Mouse (Mus musculus): ENCODE data around the gene Tbata. TPM values are rescaled to one million over a fixed set of nuclear protein-coding genes. Genes with fewer than 3 reads are reported as not detected.

The Tbata gene
- polyA plus RNA-seq (2015; fragmentation: Nextera tagmentation; extraction: Ambion mirVana), result not detected in 2 replicates

- H3K4me1 ChIP-seq (ENCODE audit: control insufficient read depth, low read depth, low read length), result no peaks in the 10 kb centered on the region
- no peak for ATAC-seq (ENCODE audit: low read depth)
- H3K9me3 ChIP-seq (replicated peaks; ENCODE audit: control insufficient read depth, low read length), result no peaks in the 10 kb centered on the region
- no peak within 1 kb of the TSS for H3K4me2 ChIP-seq (ENCODE audit: low read depth, low read length)
- no peaks in the 10 kb centered on the region for H3K36me3 ChIP-seq (ENCODE audit: control insufficient read depth, insufficient read depth)
- H3K9ac ChIP-seq (ENCODE audit: low read depth, low read length), result no peak within 1 kb of the TSS
- H3K27ac ChIP-seq (ENCODE audit: low read length), result no peak within 1 kb of the TSS
- H3K27me3 ChIP-seq (ENCODE audit: control insufficient read depth, insufficient read depth, low read depth, low read length), result peaks cover 11% of the 10 kb centered on the region
- WGBS (ENCODE audit: insufficient replicate concordance), result 39% methylated on average over 3 of the region's 3 CpGs
- H3K4me3 ChIP-seq (ENCODE audit: low read depth, low read length), result no peak within 1 kb of the TSS
Measured at GRCm38 (mm10) chr10:61171654-61172053, at the start of gene Tbata. TSS of gene Tbata (plus strand) at chr10:61171954.

- peak; percentile 96 for ATAC-seq (ENCODE audit: low read depth)
- H3K27ac ChIP-seq (ENCODE audit: low read length), result peak overlapping the region; percentile 95
- peaks cover 31% of the 10 kb centered on the region for H3K4me1 ChIP-seq (ENCODE audit: control insufficient read depth, low read depth, low read length)
- H3K27me3 ChIP-seq (ENCODE audit: control insufficient read depth, insufficient read depth, low read depth, low read length), result no peaks in the 10 kb centered on the region
- peak overlapping the region; percentile 54 for H3K4me2 ChIP-seq (ENCODE audit: low read depth, low read length)
- WGBS (ENCODE audit: insufficient replicate concordance), result 36% methylated on average over 3 of the region's 3 CpGs
- H3K9ac ChIP-seq (ENCODE audit: low read depth, low read length), result peak overlapping the region; percentile 41
- peak overlapping the region; percentile 30 for H3K4me3 ChIP-seq (ENCODE audit: low read depth, low read length)
- H3K9me3 ChIP-seq (replicated peaks; ENCODE audit: control insufficient read depth, low read length), result no peaks in the 10 kb centered on the region
- 0 out of 2 replicates have a peak, but pooled peaks cover 3% of the 10 kb centered on the region for H3K36me3 ChIP-seq (ENCODE audit: control insufficient read depth, insufficient read depth)
Measured at GRCm38 (mm10) chr10:61123276-61123913, 48.4 kb upstream of the Tbata start.

GRCm38 (mm10) chr10:61124462-61124861 lies 47.3 kb upstream of the Tbata start:
- Histone ChIP-seq H3K36me3 (ENCODE audit: control insufficient read depth, insufficient read depth) (0 out of 2 replicates have a peak, but pooled peaks cover 3% of the 10 kb centered on the region), H3K27me3 (ENCODE audit: control insufficient read depth, insufficient read depth, low read depth, low read length) (no peaks in the 10 kb centered on the region), H3K27ac (ENCODE audit: low read length) (peak overlapping the region; percentile 95), H3K4me2 (ENCODE audit: low read depth, low read length) (peak overlapping the region; percentile 54), H3K9ac (ENCODE audit: low read depth, low read length) (peak overlapping the region; percentile 36; the same call in 1 of the 2 replicates), H3K4me1 (ENCODE audit: control insufficient read depth, low read depth, low read length) (peaks cover 38% of the 10 kb centered on the region), H3K9me3 (replicated peaks; ENCODE audit: control insufficient read depth, low read length) (no peaks in the 10 kb centered on the region), H3K4me3 (ENCODE audit: low read depth, low read length) (peak overlapping the region; percentile 11; the same call in 1 of the 2 replicates)
- peak; percentile 11; the same call in 1 of the 2 replicates for ATAC-seq (ENCODE audit: low read depth)
- WGBS (ENCODE audit: insufficient replicate concordance), result 39% methylated on average over 2 of the region's 2 CpGs

GRCm38 (mm10) chr10:61128701-61129365 lies 42.9 kb upstream of the Tbata start:
- no peaks in the 10 kb centered on the region for H3K9me3 ChIP-seq (replicated peaks; ENCODE audit: control insufficient read depth, low read length)
- H3K27me3 ChIP-seq (ENCODE audit: control insufficient read depth, insufficient read depth, low read depth, low read length), result no peaks in the 10 kb centered on the region
- H3K4me3 ChIP-seq (ENCODE audit: low read depth, low read length), result no peak overlapping the region
- peaks cover 22% of the 10 kb centered on the region for H3K4me1 ChIP-seq (ENCODE audit: control insufficient read depth, low read depth, low read length)
- H3K4me2 ChIP-seq (ENCODE audit: low read depth, low read length), result no peak overlapping the region
- 0 out of 2 replicates have a peak, but pooled peaks cover 3% of the 10 kb centered on the region for H3K36me3 ChIP-seq (ENCODE audit: control insufficient read depth, insufficient read depth)
- H3K27ac ChIP-seq (ENCODE audit: low read length), result peak overlapping the region; percentile 48
- H3K9ac ChIP-seq (ENCODE audit: low read depth, low read length), result peak overlapping the region; percentile 3; the same call in 1 of the 2 replicates
- WGBS (ENCODE audit: insufficient replicate concordance), result 36% methylated on average over 1 of the region's 1 CpGs
- ATAC-seq (ENCODE audit: low read depth), result peak; percentile 54; the same call in 1 of the 2 replicates

GRCm38 (mm10) chr10:61130959-61131358 lies 40.8 kb upstream of the Tbata start:
- no peaks in the 10 kb centered on the region for H3K9me3 ChIP-seq (replicated peaks; ENCODE audit: control insufficient read depth, low read length)
- 0 out of 2 replicates have a peak, but pooled peaks cover 3% of the 10 kb centered on the region for H3K36me3 ChIP-seq (ENCODE audit: control insufficient read depth, insufficient read depth)
- H3K9ac ChIP-seq (ENCODE audit: low read depth, low read length), result no peak overlapping the region
- H3K27me3 ChIP-seq (ENCODE audit: control insufficient read depth, insufficient read depth, low read depth, low read length), result no peaks in the 10 kb centered on the region
- H3K4me2 ChIP-seq (ENCODE audit: low read depth, low read length), result no peak overlapping the region
- H3K4me1 ChIP-seq (ENCODE audit: control insufficient read depth, low read depth, low read length), result peaks cover 15% of the 10 kb centered on the region
- no peak for ATAC-seq (ENCODE audit: low read depth)
- WGBS (ENCODE audit: insufficient replicate concordance), result 74% methylated on average over 3 of the region's 3 CpGs
- H3K27ac ChIP-seq (ENCODE audit: low read length), result no peak overlapping the region
- no peak overlapping the region for H3K4me3 ChIP-seq (ENCODE audit: low read depth, low read length)

- ATAC-seq (ENCODE audit: low read depth), result no peak
- Histone ChIP-seq H3K9me3 (replicated peaks; ENCODE audit: control insufficient read depth, low read length) (no peaks in the 10 kb centered on the region), H3K4me2 (ENCODE audit: low read depth, low read length) (no peak overlapping the region), H3K4me3 (ENCODE audit: low read depth, low read length) (no peak overlapping the region), H3K36me3 (ENCODE audit: control insufficient read depth, insufficient read depth) (no peaks in the 10 kb centered on the region), H3K27me3 (ENCODE audit: control insufficient read depth, insufficient read depth, low read depth, low read length) (no peaks in the 10 kb centered on the region), H3K9ac (ENCODE audit: low read depth, low read length) (no peak overlapping the region), H3K4me1 (ENCODE audit: control insufficient read depth, low read depth, low read length) (peaks cover 11% of the 10 kb centered on the region), H3K27ac (ENCODE audit: low read length) (no peak overlapping the region)
- 65% methylated on average over 4 of the region's 4 CpGs for WGBS (ENCODE audit: insufficient replicate concordance)
Measured at GRCm38 (mm10) chr10:61134041-61134440, 37.7 kb upstream of the Tbata start.

- Histone ChIP-seq H3K4me1 (ENCODE audit: control insufficient read depth, low read depth, low read length) (peaks cover 6% of the 10 kb centered on the region), H3K9ac (ENCODE audit: low read depth, low read length) (no peak overlapping the region), H3K9me3 (replicated peaks; ENCODE audit: control insufficient read depth, low read length) (no peaks in the 10 kb centered on the region), H3K27ac (ENCODE audit: low read length) (peak overlapping the region; percentile 53), H3K4me2 (ENCODE audit: low read depth, low read length) (no peak overlapping the region), H3K4me3 (ENCODE audit: low read depth, low read length) (no peak overlapping the region), H3K27me3 (ENCODE audit: control insufficient read depth, insufficient read depth, low read depth, low read length) (no peaks in the 10 kb centered on the region), H3K36me3 (ENCODE audit: control insufficient read depth, insufficient read depth) (no peaks in the 10 kb centered on the region)
- ATAC-seq (ENCODE audit: low read depth), result no peak
- WGBS (ENCODE audit: insufficient replicate concordance), result 34% methylated on average over 3 of the region's 3 CpGs
Measured at GRCm38 (mm10) chr10:61135226-61135839, 36.4 kb upstream of the Tbata start.

GRCm38 (mm10) chr10:61137567-61137966 lies 34.2 kb upstream of the Tbata start:
- peak; percentile 55; the same call in 1 of the 2 replicates for ATAC-seq (ENCODE audit: low read depth)
- 28% methylated on average over 1 of the region's 1 CpGs for WGBS (ENCODE audit: insufficient replicate concordance)

More at GRCm38 (mm10) chr10:61137567-61137966, 34.2 kb upstream of the Tbata start:
- H3K36me3 ChIP-seq (ENCODE audit: control insufficient read depth, insufficient read depth), result no peaks in the 10 kb centered on the region
- H3K27me3 ChIP-seq (ENCODE audit: control insufficient read depth, insufficient read depth, low read depth, low read length), result no peaks in the 10 kb centered on the region
- H3K27ac ChIP-seq (ENCODE audit: low read length), result no peak overlapping the region
- H3K9ac ChIP-seq (ENCODE audit: low read depth, low read length), result no peak overlapping the region
- H3K4me2 ChIP-seq (ENCODE audit: low read depth, low read length), result 0 out of 2 replicates have a peak overlapping the region, but pooled peaks have one; percentile 13
- H3K4me3 ChIP-seq (ENCODE audit: low read depth, low read length), result no peak overlapping the region
- H3K9me3 ChIP-seq (replicated peaks; ENCODE audit: control insufficient read depth, low read length), result no peaks in the 10 kb centered on the region
- peaks cover 6% of the 10 kb centered on the region for H3K4me1 ChIP-seq (ENCODE audit: control insufficient read depth, low read depth, low read length)
